Mouse (Mus musculus): Measurements from ENCODE around the gene Spsb3.

- TF ChIP-seq GATA1 (IDR thresholded peaks at IDR 0.05; ENCODE audit: borderline replicate concordance, low read length): no peak
- TF ChIP-seq FLI1 (IDR thresholded peaks at IDR 0.05; ENCODE audit: low read length): no peak
These were observed 39.1 kb upstream of the Spsb3 start for GRCm38 (mm10) chr17:24847386-24847785.

Measured in megakaryocyte, embryonic 14.5 days (primary cell).